Mouse (Mus musculus) forebrain, embryonic 16.5 days (tissue): ENCODE data around the gene Ovca2. TPM values are rescaled to one million over a fixed set of nuclear protein-coding genes. Genes with fewer than 3 reads are reported as not detected.

ENCODE experiments used
- ATAC-seq: fragments of 200-750 bp; cut with Nextera tagmentation; 2 replicates; pipeline ENCODE4 v1.8.0; 2017; ENCODE audit warnings: mild to moderate bottlenecking, moderate library complexity
- H3K27ac ChIP-seq: fragments of 300-500 bp; sonication (generic); 2 replicates; pipeline ENCODE4 v1.5.1; 2014; ENCODE audit warnings: low read length, control low read depth
- H3K27me3 ChIP-seq: fragments of 300-500 bp; sonication (generic); replicated peaks from 2 replicates; pipeline ENCODE4 v1.6.1; 2014; ENCODE audit warnings: low read length; ENCODE audit not compliant: control insufficient read depth, insufficient read depth
- H3K36me3 ChIP-seq: fragments of 300-500 bp; sonication (generic); 2 replicates; pipeline ENCODE4 v1.6.1; 2014; ENCODE audit not compliant: control insufficient read depth, insufficient read depth
- H3K4me1 ChIP-seq: fragments of 300-500 bp; sonication (generic); replicated peaks from 2 replicates; pipeline ENCODE4 v1.6.1; 2014; ENCODE audit warnings: low read length; ENCODE audit not compliant: control insufficient read depth, insufficient read depth
- H3K4me2 ChIP-seq: fragments of 300-500 bp; sonication (generic); 2 replicates; pipeline ENCODE4 v1.6.1; 2014; ENCODE audit warnings: mild to moderate bottlenecking, low read length, control low read depth
- H3K4me3 ChIP-seq: fragments of 300-500 bp; sonication (generic); replicated peaks from 2 replicates; pipeline ENCODE4 v1.5.1; 2014; ENCODE audit warnings: mild to moderate bottlenecking, low read length, control low read depth
- H3K9ac ChIP-seq: fragments of 300-500 bp; sonication (generic); replicated peaks from 2 replicates; pipeline ENCODE4 v1.6.1; 2014; ENCODE audit warnings: low read depth, low read length, control low read depth
- H3K9me3 ChIP-seq: fragments of 300-500 bp; sonication (generic); 2 replicates; pipeline ENCODE4 v1.6.1; 2016; ENCODE audit warnings: low read length; ENCODE audit not compliant: control insufficient read depth
- WGBS: fragments of 180-500 bp; shearing (Covaris S2); extraction: QIAGEN DNeasy Blood & Tissue Kit; methylation state at CpG from one replicate; pipeline ENCODE4 v1.1.7; 2014; 5-methylcytosine and 5-hydroxymethylcytosine counted together
- polyA plus RNA-seq: library from polyadenylated mRNA; unstranded; fragments of >200 nt; fragmentation: Nextera tagmentation; extraction: Ambion mirVana; gene quantifications from 2 replicates; pipeline ENCODE4 v1.2.1, GENCODE M21; 2015

Ovca2 gene
- polyA plus RNA-seq, 1 experiment from 2014 or later, result 18.0 TPM

DNA sequence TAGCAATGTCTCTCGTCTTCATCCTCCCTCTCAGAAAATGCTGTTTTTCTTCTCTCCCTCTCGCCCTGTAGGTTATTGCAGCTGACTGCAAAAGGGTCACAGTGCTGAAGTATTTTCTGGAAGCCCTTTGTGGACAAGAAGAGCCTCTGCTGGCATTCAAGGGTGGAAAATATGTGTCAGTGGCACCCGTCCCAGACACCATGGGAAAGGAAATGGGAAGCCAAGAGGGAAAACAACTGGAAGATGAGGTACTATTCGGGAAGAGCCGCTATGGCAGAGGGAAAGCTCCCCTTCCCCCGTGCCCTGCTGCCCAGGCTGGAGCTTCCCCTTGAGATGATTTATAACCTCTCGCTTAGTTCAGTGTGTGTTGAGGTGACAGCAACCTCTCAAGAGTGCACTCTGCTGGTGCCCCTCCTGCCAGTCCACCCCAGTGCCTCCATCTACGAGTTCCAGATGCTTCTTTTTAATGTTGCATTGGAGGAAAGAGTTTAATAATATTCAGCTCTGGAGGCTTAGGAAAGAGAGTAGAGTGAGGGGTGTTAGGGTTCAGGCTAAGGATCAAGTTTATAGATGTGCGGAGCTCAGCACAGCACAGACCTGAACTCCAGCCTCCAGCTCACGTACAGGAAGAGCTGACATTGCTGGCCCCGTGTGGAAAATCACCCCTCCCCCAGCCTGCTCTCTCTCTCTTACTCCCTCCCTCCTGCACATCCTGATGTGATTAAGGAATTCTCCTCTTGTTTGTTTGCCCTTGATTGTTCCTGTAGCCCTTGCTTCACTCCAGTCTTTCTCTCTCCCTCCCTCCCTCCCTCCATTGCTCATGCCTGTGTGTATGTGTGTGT is 39.3 kb downstream of the Ovca2 start:
- Histone ChIP-seq H3K36me3 (peaks cover 11% of the 10 kb centered on the region), H3K27ac (0 out of 2 replicates have a peak overlapping the region, but pooled peaks have one; percentile 5), H3K27me3 (no peaks in the 10 kb centered on the region), H3K4me3 (no peak overlapping the region), H3K9me3 (no peaks in the 10 kb centered on the region), H3K9ac (no peak overlapping the region), H3K4me1 (peaks cover 7% of the 10 kb centered on the region), H3K4me2 (no peak overlapping the region)
- 69% methylated on average over 11 of the region's 11 CpGs for WGBS
- no peak for ATAC-seq

DNA sequence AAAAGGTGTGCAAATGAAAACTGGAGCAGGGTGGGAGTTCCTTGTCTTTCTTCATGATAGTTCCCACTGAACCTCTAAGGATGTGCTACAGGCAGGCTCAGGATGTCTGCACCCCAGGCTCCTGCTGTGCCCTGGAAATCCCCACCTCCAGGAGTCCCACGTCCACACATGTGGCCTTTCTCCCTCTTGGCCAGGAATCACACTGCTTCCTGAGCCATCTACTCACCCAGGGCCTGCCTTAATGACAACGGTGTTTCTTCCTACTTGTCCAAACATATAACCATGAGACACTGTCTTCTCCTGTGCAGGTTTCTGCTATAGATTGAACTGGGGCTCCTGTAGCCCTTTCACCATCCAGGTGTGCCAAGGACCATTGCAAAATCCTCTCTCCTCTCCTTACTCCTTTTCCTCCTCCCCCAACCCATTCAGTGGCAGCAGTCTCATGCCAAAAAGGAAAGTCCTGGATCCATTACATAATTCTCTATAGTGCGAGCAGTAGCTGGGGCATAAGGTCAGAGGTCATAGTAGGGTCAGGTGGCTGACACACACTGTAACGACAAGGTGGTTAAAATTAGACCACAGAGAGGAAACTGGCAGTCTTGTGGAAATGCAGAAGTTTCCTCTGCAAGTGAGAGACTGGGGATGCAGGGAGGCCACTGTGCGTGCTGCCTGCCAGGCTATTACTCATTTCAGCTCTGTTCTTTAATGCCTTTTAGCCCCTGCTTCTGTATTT is 41.8 kb downstream of the Ovca2 start:
- peaks cover 25% of the 10 kb centered on the region for H3K4me1 ChIP-seq
- H3K27ac ChIP-seq, result no peak overlapping the region
- H3K27me3 ChIP-seq, result no peaks in the 10 kb centered on the region
- no peaks in the 10 kb centered on the region for H3K36me3 ChIP-seq
- H3K9ac ChIP-seq, result no peak overlapping the region
- no peak overlapping the region for H3K4me2 ChIP-seq
- no peak overlapping the region for H3K4me3 ChIP-seq
- WGBS, result 76% methylated on average over 5 of the region's 5 CpGs
- H3K9me3 ChIP-seq, result no peaks in the 10 kb centered on the region
- no peak for ATAC-seq

DNA sequence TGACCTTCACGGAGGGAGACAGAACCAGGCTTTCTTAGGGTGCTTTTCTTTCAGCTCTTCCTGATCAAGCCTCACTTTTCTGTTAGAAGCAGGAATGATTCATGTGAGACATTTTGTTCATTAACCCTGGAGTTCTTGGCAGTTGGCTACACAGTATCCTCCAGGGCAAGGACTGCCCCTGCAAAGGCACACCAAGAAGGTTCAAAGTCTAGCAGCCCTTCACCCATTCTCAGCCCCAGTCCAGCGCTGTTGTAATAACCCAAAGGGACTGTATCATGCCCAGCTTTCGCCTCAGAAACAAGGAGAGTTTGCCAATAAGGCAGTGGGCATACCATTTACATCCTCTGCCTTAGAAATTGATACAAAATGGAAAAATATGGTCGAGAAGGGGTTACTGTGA is 43.3 kb downstream of the Ovca2 start:
- Histone ChIP-seq H3K4me3 (no peak overlapping the region), H3K4me1 (peaks cover 26% of the 10 kb centered on the region), H3K4me2 (no peak overlapping the region), H3K9ac (no peak overlapping the region), H3K9me3 (no peaks in the 10 kb centered on the region), H3K36me3 (no peaks in the 10 kb centered on the region), H3K27me3 (no peaks in the 10 kb centered on the region), H3K27ac (no peak overlapping the region)
- no peak for ATAC-seq
- WGBS, result 93% methylated on average over 4 of the region's 4 CpGs

DNA sequence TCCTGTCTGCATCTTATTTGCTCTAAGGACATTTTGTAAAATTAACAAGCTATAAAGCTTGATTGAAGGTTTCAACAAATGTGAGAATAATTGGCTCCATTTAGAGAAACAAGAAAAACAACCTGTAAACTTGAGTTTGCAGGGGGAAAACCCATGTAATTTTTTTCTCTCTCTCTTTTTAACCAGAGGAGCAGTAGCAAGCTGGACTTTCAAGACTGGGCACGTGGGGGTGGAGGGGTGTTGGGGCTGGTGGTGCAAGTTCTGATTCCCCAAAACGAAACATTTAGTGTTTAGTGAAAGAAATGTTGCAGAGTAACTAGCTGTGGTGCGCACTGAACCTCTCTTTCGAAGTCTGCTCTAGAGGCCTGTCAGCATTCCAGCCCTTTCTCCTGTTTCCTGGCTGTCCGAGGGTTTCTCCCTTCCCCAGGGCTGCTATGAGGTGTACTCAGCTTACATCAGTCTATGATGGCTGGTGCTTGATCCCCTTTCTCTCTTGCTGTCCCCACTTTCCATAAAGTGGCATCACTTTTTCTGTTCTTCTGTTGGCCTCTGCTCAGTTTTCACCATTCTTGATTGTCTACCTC is 44.1 kb downstream of the Ovca2 start:
- ATAC-seq, result no peak
- 50% methylated on average over 5 of the region's 5 CpGs for WGBS
- no peak overlapping the region for H3K9ac ChIP-seq
- H3K27me3 ChIP-seq, result no peaks in the 10 kb centered on the region
- peak overlapping the region; percentile 45; the same call in 1 of the 2 replicates for H3K27ac ChIP-seq
- no peaks in the 10 kb centered on the region for H3K36me3 ChIP-seq
- H3K4me3 ChIP-seq, result no peak overlapping the region
- H3K9me3 ChIP-seq, result no peaks in the 10 kb centered on the region
- peaks cover 26% of the 10 kb centered on the region for H3K4me1 ChIP-seq
- no peak overlapping the region for H3K4me2 ChIP-seq

DNA sequence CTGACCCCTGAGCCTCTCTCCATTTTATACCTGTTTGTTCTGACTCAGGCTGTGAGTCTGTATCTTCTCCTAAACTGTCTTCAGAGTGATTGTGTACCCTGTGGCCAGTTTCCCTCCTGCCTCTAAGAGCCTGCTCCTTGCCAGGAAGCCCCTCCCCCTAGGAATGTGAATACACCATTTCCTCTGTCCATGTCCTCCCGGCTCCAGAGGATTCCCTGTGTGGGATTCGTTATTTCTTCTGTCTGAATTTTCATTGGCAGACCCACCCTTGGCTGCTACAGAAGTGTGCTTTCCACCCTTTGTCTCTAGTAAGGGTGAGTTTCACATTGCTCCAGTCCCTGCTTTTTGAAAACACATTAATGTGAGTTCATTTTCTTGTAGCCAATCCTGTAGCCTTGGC is 44.7 kb downstream of the Ovca2 start:
- 0% methylated on average over 2 of the region's 2 CpGs for WGBS
- H3K27me3 ChIP-seq, result no peaks in the 10 kb centered on the region
- no peak overlapping the region; the same call in 1 of the 2 replicates for H3K4me2 ChIP-seq
- peak; percentile 81 for ATAC-seq
- H3K27ac ChIP-seq, result peak overlapping the region; percentile 41; the same call in 1 of the 2 replicates
- peaks cover 26% of the 10 kb centered on the region for H3K4me1 ChIP-seq
- H3K36me3 ChIP-seq, result no peaks in the 10 kb centered on the region
- no peak overlapping the region for H3K4me3 ChIP-seq
- H3K9me3 ChIP-seq, result no peaks in the 10 kb centered on the region
- H3K9ac ChIP-seq, result no peak overlapping the region

DNA sequence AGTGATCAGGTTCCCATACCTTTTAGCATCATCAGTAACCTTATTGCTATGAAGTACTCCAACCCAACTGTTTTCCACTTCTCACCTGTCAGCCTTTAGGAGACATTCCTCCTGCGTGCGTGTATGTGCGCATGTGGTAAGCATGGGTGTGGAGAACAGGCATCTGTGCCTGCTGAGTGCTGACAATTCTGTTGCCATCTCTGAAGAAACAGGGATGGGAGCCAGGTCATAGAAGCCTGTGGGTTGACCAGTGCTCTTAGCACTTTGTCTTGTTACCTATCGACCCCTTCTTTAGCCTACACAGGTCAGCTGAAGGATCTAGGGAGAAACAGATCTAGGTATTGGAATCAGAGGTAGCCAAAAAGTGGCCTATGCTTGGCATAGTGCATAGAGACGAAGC is 45.2 kb downstream of the Ovca2 start:
- Histone ChIP-seq H3K27ac (no peak overlapping the region), H3K27me3 (no peaks in the 10 kb centered on the region), H3K4me1 (peaks cover 26% of the 10 kb centered on the region), H3K9ac (no peak overlapping the region), H3K36me3 (no peaks in the 10 kb centered on the region), H3K9me3 (no peaks in the 10 kb centered on the region), H3K4me2 (no peak overlapping the region), H3K4me3 (no peak overlapping the region)
- no peak for ATAC-seq
- 77% methylated on average over 5 of the region's 5 CpGs for WGBS

DNA sequence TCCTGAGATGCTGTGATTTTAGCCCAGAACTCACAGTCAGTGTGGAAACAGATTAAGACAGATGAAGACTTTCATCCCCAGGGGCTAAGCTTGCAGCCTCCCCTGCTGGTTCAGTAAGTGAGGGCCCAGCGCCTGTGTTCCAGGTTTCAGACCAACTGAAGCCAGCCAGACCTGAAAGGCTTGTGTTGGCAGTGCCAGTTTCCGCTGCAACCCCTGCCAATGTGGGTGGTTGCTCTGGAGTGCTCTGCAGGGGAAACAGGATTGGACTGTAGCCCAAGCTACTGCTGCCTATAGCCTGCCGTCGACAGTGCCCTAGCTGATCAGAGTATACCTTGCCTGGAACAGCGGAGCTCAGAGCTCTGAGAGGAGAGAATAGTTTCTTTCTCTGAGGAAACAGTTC is 46.4 kb downstream of the Ovca2 start:
- H3K27me3 ChIP-seq, result no peaks in the 10 kb centered on the region
- H3K36me3 ChIP-seq, result no peaks in the 10 kb centered on the region
- no peak overlapping the region for H3K9ac ChIP-seq
- H3K4me2 ChIP-seq, result no peak overlapping the region
- H3K27ac ChIP-seq, result no peak overlapping the region
- no peak overlapping the region for H3K4me3 ChIP-seq
- WGBS, result 47% methylated on average over 5 of the region's 5 CpGs
- peak; percentile 80 for ATAC-seq
- H3K9me3 ChIP-seq, result no peaks in the 10 kb centered on the region
- peaks cover 26% of the 10 kb centered on the region for H3K4me1 ChIP-seq

DNA sequence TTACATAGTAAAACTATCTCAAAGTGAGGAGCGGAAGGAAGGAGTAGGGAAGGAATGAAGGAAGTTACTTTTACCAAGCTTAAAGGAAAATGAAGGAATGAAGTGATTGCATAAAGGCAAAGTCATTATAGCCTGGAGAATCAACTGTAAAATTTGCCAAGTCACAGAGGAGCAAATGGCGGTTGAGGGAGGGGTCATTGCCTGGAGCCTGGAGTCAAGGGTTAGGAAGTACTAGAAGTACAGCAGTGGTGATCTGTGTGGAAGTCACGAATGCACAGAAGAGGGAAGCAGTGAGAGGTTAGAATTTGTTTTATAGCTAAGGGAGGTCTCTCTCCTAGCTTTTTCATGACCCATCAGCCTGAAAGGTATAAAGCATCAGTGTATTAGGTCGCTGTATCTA is 47.3 kb downstream of the Ovca2 start:
- Histone ChIP-seq H3K4me3 (no peak overlapping the region), H3K27ac (no peak overlapping the region), H3K36me3 (no peaks in the 10 kb centered on the region), H3K9me3 (no peaks in the 10 kb centered on the region), H3K4me1 (peaks cover 26% of the 10 kb centered on the region), H3K4me2 (no peak overlapping the region), H3K27me3 (no peaks in the 10 kb centered on the region), H3K9ac (no peak overlapping the region)
- WGBS, result 90% methylated on average over 4 of the region's 4 CpGs
- no peak for ATAC-seq

DNA sequence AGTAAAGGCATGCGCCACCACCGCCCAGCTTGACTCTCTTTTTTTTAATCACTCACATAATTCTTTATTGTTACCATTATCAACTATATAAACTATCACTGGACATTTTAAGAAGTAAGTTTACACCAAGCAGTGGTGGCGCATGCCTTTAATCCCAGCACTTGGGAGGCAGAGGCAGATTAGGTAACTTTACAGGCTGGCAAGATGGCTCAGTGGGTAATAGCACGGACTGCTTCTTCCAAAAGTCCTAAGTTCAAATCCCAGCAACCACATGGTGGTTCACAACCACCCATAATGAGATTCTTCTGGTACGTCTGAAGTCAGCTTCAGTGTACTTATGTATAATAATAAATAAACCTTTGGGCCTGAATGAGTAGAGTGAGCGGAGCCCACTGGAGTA is 49.2 kb downstream of the Ovca2 start:
- no peaks in the 10 kb centered on the region for H3K27me3 ChIP-seq
- no peaks in the 10 kb centered on the region for H3K36me3 ChIP-seq
- WGBS, result 94% methylated on average over 6 of the region's 6 CpGs
- H3K4me2 ChIP-seq, result no peak overlapping the region
- no peak overlapping the region for H3K9ac ChIP-seq
- no peak overlapping the region for H3K4me3 ChIP-seq
- no peaks in the 10 kb centered on the region for H3K9me3 ChIP-seq
- peaks cover 20% of the 10 kb centered on the region for H3K4me1 ChIP-seq
- no peak overlapping the region for H3K27ac ChIP-seq
- no peak for ATAC-seq
